Mouse (Mus musculus): Measurements from ENCODE around the gene Angptl7. TPM values are rescaled to one million over a fixed set of nuclear protein-coding genes. Genes with fewer than 3 reads are reported as not detected.

Angptl7 gene
- polyA plus RNA-seq, 1 experiment from 2014 or later = 0.38 TPM

DNA sequence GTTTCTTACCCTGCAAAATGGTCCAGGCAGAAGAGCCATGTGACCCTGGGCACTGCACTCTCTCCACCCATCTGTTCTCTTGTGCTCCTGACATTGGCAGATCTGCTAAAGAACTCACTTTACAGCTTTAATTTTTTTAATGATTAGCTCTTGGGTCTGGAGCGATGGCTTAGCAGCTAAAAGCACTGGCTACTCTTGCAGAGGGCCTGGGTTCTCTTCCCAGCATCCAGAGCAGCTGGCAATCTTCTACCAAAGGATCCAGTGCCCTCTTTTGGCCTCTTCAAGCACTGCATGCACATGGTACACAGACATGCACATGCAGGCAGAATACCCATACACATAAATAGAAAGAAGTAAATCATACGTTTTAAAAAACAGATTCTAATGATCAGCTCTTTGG is 15.1 kb upstream of the Angptl7 start:
- Histone ChIP-seq H3K9ac (replicated peaks; ENCODE audit: low read depth) (no peak overlapping the region), H3K27me3 (replicated peaks; ENCODE audit: insufficient read depth, low read length) (no peaks in the 10 kb centered on the region), H3K9me3 (ENCODE audit: low read length) (no peaks in the 10 kb centered on the region), H3K4me2 (replicated peaks; ENCODE audit: low read depth, low read length) (no peak overlapping the region), H3K4me1 (ENCODE audit: insufficient read depth, low read depth, low read length) (no peaks in the 10 kb centered on the region), H3K36me3 (ENCODE audit: insufficient read depth, low read length) (peaks cover 8% of the 10 kb centered on the region), H3K27ac (ENCODE audit: low read length) (no peak overlapping the region), H3K4me3 (ENCODE audit: low read depth, low read length) (no peak overlapping the region)
- WGBS = 88% methylated on average over 2 of the region's 2 CpGs
- TF ChIP-seq CTCF (IDR thresholded peaks at IDR 0.05) (0 out of 2 replicates have a peak, but pooled peaks have one; percentile 19), EP300 (IDR thresholded peaks at IDR 0.05) (no peak)
- ATAC-seq = no peak
- DNase-seq (ENCODE audit: low spot score) = no peak

DNA sequence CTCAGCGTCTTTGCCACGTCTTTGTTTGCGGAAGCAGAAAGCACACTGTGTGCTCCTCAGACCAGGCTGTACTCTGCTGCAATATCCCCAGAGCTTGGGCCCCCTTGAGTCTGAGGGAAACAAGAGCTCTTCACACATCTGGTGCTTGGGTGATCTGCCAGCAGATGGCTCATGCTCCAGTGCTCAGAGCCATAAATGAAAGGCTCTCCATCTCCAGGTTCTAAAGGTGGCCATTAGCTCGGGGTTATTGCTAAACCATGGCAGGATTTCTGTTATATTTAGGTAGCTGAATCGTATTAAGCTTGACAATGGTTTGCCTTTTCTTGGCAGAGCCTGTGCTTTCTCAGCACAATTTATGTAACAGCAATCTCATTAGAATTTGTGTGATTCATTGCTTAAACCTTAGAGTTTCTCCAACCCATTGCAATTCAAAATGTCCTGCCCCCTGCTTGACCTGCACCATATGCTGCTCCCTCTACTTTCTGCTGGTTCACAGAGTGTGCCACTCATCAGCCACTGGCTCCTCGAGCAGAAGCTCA is 12.8 kb upstream of the Angptl7 start:
- Histone ChIP-seq H3K4me3 (ENCODE audit: low read depth, low read length) (no peak overlapping the region), H3K9ac (replicated peaks; ENCODE audit: low read depth) (no peak overlapping the region), H3K27me3 (replicated peaks; ENCODE audit: insufficient read depth, low read length) (no peaks in the 10 kb centered on the region), H3K9me3 (ENCODE audit: low read length) (no peaks in the 10 kb centered on the region), H3K4me2 (replicated peaks; ENCODE audit: low read depth, low read length) (no peak overlapping the region), H3K36me3 (ENCODE audit: insufficient read depth, low read length) (peaks cover 16% of the 10 kb centered on the region), H3K27ac (ENCODE audit: low read length) (no peak overlapping the region), H3K4me1 (ENCODE audit: insufficient read depth, low read depth, low read length) (no peaks in the 10 kb centered on the region)
- WGBS = 69% methylated on average over 6 of the region's 6 CpGs
- TF ChIP-seq CTCF (IDR thresholded peaks at IDR 0.05) (no peak), EP300 (IDR thresholded peaks at IDR 0.05) (peak; percentile 37; the same call in 1 of the 2 replicates)
- peak; percentile 82 for DNase-seq (ENCODE audit: low spot score)
- peak; percentile 89 for ATAC-seq

DNA sequence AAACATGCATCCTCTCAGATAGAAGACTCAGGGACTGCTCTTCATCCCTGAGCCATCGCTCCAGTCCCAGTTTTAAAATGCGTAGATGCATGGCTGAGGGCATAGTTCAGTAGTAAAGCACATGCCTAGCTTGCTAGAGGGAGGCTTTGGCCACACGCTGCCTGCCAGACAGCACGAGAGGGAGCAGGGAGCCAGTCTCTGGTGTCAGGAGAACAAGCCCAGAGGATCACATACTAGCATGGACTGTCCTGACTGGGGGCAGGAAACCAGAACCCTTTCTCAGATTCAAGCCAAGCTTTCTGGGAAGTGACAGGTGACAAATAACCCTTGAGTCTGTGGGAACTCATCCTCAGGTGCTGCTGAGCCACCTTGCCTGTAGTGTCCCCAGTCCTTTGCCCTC is 11.1 kb upstream of the Angptl7 start:
- Histone ChIP-seq H3K27ac (ENCODE audit: low read length) (no peak overlapping the region), H3K4me2 (replicated peaks; ENCODE audit: low read depth, low read length) (no peak overlapping the region), H3K9me3 (ENCODE audit: low read length) (no peaks in the 10 kb centered on the region), H3K9ac (replicated peaks; ENCODE audit: low read depth) (no peak overlapping the region), H3K36me3 (ENCODE audit: insufficient read depth, low read length) (peaks cover 16% of the 10 kb centered on the region), H3K27me3 (replicated peaks; ENCODE audit: insufficient read depth, low read length) (no peaks in the 10 kb centered on the region), H3K4me3 (ENCODE audit: low read depth, low read length) (no peak overlapping the region), H3K4me1 (ENCODE audit: insufficient read depth, low read depth, low read length) (no peaks in the 10 kb centered on the region)
- TF ChIP-seq EP300 (IDR thresholded peaks at IDR 0.05) = no peak
- TF ChIP-seq CTCF (IDR thresholded peaks at IDR 0.05) = no peak
- ATAC-seq (no peak), DNase-seq (ENCODE audit: low spot score) (no peak)
- whole genome bisulfite sequencing = 93% methylated on average over 4 of the region's 4 CpGs

DNA sequence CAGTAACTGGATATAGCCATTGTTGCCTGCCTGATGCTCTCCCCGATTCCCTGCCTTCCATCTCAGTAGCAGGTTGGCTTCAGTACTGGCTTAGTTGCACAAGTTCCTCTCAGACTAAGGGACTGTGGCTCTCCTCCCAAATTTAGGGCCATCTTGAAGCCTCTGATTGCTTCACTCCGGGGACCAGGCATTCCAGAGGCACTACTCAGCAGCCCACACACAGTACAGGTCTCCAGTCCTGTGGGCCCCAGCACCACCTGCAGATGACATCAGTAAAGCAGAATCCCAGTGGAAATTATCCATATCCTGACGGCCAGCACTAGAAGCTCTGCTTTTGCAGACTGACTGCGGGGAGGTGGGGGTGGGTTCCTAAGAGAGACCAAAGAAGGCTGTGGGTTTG is 10.4 kb upstream of the Angptl7 start:
- Histone ChIP-seq H3K9ac (replicated peaks; ENCODE audit: low read depth) (no peak overlapping the region), H3K27me3 (replicated peaks; ENCODE audit: insufficient read depth, low read length) (no peaks in the 10 kb centered on the region), H3K36me3 (ENCODE audit: insufficient read depth, low read length) (peaks cover 16% of the 10 kb centered on the region), H3K9me3 (ENCODE audit: low read length) (no peaks in the 10 kb centered on the region), H3K27ac (ENCODE audit: low read length) (no peak overlapping the region), H3K4me2 (replicated peaks; ENCODE audit: low read depth, low read length) (no peak overlapping the region), H3K4me3 (ENCODE audit: low read depth, low read length) (no peak overlapping the region), H3K4me1 (ENCODE audit: insufficient read depth, low read depth, low read length) (no peaks in the 10 kb centered on the region)
- no peak for ATAC-seq
- 89% methylated on average over 4 of the region's 4 CpGs for WGBS
- TF ChIP-seq EP300 (IDR thresholded peaks at IDR 0.05) = no peak
- no peak for TF ChIP-seq CTCF (IDR thresholded peaks at IDR 0.05)
- DNase-seq (ENCODE audit: low spot score) = peak; percentile 21

DNA sequence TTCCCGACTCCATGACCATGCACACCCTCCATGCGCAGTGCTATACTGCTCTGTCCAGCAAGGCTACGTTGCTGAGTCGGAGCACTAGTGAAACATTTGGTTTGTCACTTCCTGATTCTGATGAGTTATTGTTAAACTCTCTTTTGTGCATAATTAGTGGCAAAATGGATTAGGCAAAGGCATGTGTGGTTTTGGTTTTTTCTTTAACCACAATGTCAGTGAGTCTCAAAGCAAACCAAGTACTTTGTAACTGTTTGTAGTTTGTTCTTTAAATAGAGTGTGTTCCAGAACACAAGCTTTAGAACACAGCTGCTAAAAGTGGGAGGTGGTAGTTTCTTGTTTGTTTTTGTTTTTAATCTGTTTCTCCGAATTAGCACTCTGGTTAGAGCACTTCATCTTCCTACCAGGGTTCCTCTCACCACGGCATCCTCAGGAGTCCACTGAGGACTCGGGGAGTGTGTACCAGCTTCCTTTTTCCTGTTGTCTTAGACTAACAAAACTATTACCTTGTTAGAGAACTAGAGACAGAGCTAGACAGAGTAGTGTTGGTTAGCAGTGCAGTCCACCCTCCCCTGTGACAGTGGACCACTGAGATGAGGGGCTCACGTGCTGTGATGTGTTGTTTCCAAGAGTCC is 9.3 kb upstream of the Angptl7 start:
- TF ChIP-seq CTCF (IDR thresholded peaks at IDR 0.05) (no peak), EP300 (IDR thresholded peaks at IDR 0.05) (no peak)
- no peaks in the 10 kb centered on the region for H3K4me1 ChIP-seq (ENCODE audit: insufficient read depth, low read depth, low read length)
- DNase-seq (ENCODE audit: low spot score) = no peak
- WGBS = 67% methylated on average over 8 of the region's 8 CpGs
- no peak for ATAC-seq
- no peak overlapping the region for H3K9ac ChIP-seq (replicated peaks; ENCODE audit: low read depth)
- H3K4me2 ChIP-seq (replicated peaks; ENCODE audit: low read depth, low read length) = no peak overlapping the region
- peaks cover 10% of the 10 kb centered on the region; the same call in 1 of the 2 replicates for H3K36me3 ChIP-seq (ENCODE audit: insufficient read depth, low read length)
- H3K27ac ChIP-seq (ENCODE audit: low read length) = no peak overlapping the region
- H3K9me3 ChIP-seq (ENCODE audit: low read length) = no peaks in the 10 kb centered on the region
- no peaks in the 10 kb centered on the region for H3K27me3 ChIP-seq (replicated peaks; ENCODE audit: insufficient read depth, low read length)
- H3K4me3 ChIP-seq (ENCODE audit: low read depth, low read length) = no peak overlapping the region

DNA sequence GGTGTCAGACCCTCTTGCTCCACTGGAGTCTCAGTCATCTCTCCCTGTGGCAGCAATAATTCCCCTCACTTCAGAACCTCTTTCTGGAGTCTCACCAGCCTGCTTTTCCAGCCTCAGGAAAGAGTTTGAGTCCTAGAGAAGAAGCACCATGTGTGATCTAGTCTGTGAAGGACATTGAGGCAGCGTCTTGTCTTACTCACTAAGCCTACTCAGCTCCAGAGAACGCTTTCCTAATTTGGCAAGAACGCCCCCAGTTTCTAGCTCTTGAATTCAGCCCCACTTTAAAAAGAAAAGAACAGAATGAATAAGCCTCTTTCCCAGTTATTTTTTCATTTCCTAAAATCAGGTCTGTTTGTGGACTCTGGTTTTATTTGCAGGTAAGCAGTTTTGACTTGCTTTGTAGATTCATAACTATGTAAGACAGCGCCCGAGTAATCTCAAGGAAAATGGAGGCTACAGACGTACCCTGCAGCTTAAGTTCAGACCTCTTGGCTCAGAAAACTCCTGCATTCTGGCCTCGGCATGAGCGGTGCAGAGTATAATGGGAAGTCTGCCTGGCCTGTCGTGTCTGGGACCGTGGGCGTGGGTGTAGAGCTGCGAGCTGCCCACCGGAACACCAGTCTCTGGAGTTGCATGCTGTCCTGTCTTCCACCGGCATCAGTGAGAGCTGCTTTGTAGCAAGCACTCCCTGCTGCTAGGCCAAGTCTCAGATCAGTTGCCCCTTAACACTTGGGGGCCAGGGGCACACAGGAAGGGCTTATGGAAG is 8.0 kb upstream of the Angptl7 start:
- Histone ChIP-seq H3K9me3 (ENCODE audit: low read length) (no peaks in the 10 kb centered on the region), H3K4me2 (replicated peaks; ENCODE audit: low read depth, low read length) (no peak overlapping the region), H3K27ac (ENCODE audit: low read length) (no peak overlapping the region), H3K27me3 (replicated peaks; ENCODE audit: insufficient read depth, low read length) (no peaks in the 10 kb centered on the region), H3K4me3 (ENCODE audit: low read depth, low read length) (no peak overlapping the region), H3K4me1 (ENCODE audit: insufficient read depth, low read depth, low read length) (no peaks in the 10 kb centered on the region), H3K36me3 (ENCODE audit: insufficient read depth, low read length) (peaks cover 8% of the 10 kb centered on the region; the same call in 1 of the 2 replicates), H3K9ac (replicated peaks; ENCODE audit: low read depth) (no peak overlapping the region)
- ATAC-seq (no peak), DNase-seq (ENCODE audit: low spot score) (no peak)
- TF ChIP-seq EP300 (IDR thresholded peaks at IDR 0.05) (no peak), CTCF (IDR thresholded peaks at IDR 0.05) (no peak)
- WGBS = 95% methylated on average over 14 of the region's 14 CpGs

All from lung, postnatal 0 days (tissue).